Mouse (Mus musculus) neural tube, embryonic 13.5 days (tissue): Measurements from ENCODE around the gene Msi2. TPM values are rescaled to one million over a fixed set of nuclear protein-coding genes. Genes with fewer than 3 reads are reported as not detected.
A peak's percentile ranks its signal among the peaks of the same experiment; 100 is the strongest.

Experiments
- ATAC-seq: fragments of 200-750 bp; cut with Nextera tagmentation; 2 replicates; pipeline ENCODE4 v1.8.0; 2017; ENCODE audit warnings: low read depth, mild to moderate bottlenecking, moderate TSS enrichment, moderate library complexity
- H3K27ac ChIP-seq: fragments of 300-500 bp; sonication (generic); replicated peaks from 2 replicates; pipeline ENCODE4 v1.5.1; 2015; ENCODE audit warnings: moderate library complexity, mild to moderate bottlenecking, inconsistent platforms
- H3K27me3 ChIP-seq: fragments of 300-500 bp; sonication (generic); 2 replicates; pipeline ENCODE4 v1.6.1; 2015; ENCODE audit warnings: mild to moderate bottlenecking, inconsistent platforms
- H3K36me3 ChIP-seq: fragments of 300-500 bp; sonication (generic); 2 replicates; pipeline ENCODE4 v1.6.1; 2015; ENCODE audit warnings: mild to moderate bottlenecking, inconsistent platforms
- H3K4me1 ChIP-seq: fragments of 300-500 bp; sonication (generic); replicated peaks from 2 replicates; pipeline ENCODE4 v1.6.1; 2015; ENCODE audit warnings: inconsistent platforms
- H3K4me2 ChIP-seq: fragments of 300-500 bp; sonication (generic); 2 replicates; pipeline ENCODE4 v1.6.1; 2015; ENCODE audit warnings: inconsistent platforms, mild to moderate bottlenecking, moderate library complexity
- H3K4me3 ChIP-seq: fragments of 300-500 bp; sonication (generic); 2 replicates; pipeline ENCODE4 v1.5.1; 2015; ENCODE audit warnings: mild to moderate bottlenecking, inconsistent platforms
- H3K9ac ChIP-seq: fragments of 300-500 bp; sonication (generic); 2 replicates; pipeline ENCODE4 v1.6.1; 2015; ENCODE audit warnings: moderate library complexity, mild to moderate bottlenecking, inconsistent platforms
- H3K9me3 ChIP-seq: fragments of 300-500 bp; sonication (generic); 2 replicates; pipeline ENCODE4 v1.6.1; 2016; ENCODE audit warnings: inconsistent platforms
- WGBS: fragments of 180-500 bp; shearing (Covaris S2); methylation state at CpG from one replicate; pipeline ENCODE4 v1.1.7; 2015; 5-methylcytosine and 5-hydroxymethylcytosine counted together
- polyA plus RNA-seq: library from polyadenylated mRNA; unstranded; fragments of >200 nt; fragmentation: Nextera tagmentation; extraction: Ambion mirVana; gene quantifications from 2 replicates; pipeline ENCODE4 v1.2.1, GENCODE M21; 2015

Msi2 gene
- polyA plus RNA-seq, 1 experiment from 2014 or later: 20.9 TPM

DNA sequence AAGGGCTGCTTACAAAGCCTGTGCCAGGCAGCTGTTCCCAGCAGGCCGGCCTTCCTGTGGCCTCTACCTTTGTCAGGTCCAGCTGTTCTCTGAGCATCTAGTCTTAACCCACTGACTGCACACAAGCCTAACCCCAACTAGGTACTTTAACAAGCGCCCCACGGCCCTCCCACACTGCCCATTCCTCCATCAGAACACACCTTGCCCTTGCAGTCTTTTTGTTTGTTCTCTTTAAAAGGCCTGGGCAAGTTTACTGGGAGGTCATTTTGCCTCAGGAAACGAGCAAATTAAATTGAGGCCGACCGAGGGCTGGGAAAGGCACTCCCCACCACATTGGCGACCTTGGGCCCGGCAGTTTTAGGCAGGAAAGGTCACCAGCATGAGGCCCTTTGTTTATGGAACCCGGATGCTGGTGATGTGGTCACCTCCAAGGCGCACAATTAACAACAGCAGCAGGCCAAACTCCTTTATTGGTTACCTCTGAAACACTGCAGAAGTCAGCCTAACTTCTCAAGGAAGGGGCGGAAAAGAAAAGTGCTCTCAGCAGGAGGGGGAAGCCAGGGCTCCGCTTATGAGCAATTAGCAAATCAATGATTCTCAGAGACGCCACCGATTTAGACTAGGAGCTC lies 28.4 kb downstream of the Msi2 start:
- WGBS: 10% methylated on average over 14 of the region's 14 CpGs
- Histone ChIP-seq H3K9me3 (no peaks in the 10 kb centered on the region), H3K9ac (peak overlapping the region; percentile 47; the same call in 1 of the 2 replicates), H3K27me3 (no peaks in the 10 kb centered on the region), H3K36me3 (peaks cover 15% of the 10 kb centered on the region), H3K4me2 (0 out of 2 replicates have a peak overlapping the region, but pooled peaks have one; percentile 3), H3K27ac (peak overlapping the region; percentile 59), H3K4me3 (no peak overlapping the region), H3K4me1 (peaks cover 92% of the 10 kb centered on the region)
- ATAC-seq: no peak

DNA sequence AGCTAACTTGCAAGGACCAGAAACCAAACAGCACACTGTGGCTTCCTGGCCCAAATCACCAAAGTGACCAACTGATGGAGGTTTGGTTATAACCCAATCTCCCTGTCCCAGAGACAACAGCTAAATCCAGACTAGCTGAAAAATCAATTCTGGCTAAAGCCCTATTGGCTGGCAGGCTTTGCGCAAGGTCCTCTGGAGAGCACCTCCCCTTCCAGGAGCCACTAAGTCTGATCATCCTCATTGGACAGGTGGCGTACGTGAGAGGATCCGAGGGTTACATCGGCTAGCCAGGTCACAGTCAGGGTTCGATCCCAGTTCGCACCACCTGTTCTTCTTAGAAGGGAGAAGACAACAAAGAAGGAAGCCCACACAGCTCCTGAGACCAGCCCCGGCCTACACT lies 29.7 kb downstream of the Msi2 start:
- Histone ChIP-seq H3K27ac (no peak overlapping the region), H3K9ac (no peak overlapping the region), H3K4me2 (no peak overlapping the region), H3K4me3 (no peak overlapping the region), H3K36me3 (peaks cover 15% of the 10 kb centered on the region), H3K4me1 (peaks cover 92% of the 10 kb centered on the region), H3K27me3 (no peaks in the 10 kb centered on the region), H3K9me3 (no peaks in the 10 kb centered on the region)
- 94% methylated on average over 8 of the region's 8 CpGs for WGBS
- ATAC-seq: no peak

DNA sequence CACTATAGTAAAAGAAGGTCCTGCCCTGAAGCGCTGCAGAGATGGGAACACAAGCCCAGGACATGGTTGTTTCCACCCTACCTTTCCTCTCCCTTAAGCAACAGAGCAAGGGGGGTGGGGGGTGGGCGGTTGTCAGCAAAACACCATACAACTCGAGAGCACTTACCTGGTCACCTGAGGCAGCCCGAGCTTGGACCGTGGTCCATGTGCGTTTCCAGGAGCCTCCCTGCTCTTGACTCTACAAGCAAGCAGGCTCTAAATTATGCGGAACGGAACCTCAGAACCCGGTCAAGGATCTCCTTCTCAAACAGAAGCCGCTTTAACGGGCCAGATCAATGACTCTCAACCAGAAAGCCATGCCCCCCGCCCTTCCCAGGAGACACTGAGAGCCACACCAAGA lies 30.6 kb downstream of the Msi2 start:
- WGBS: 85% methylated on average over 12 of the region's 12 CpGs
- no peak overlapping the region for H3K9ac ChIP-seq
- ATAC-seq: no peak
- H3K4me2 ChIP-seq: no peak overlapping the region
- no peaks in the 10 kb centered on the region for H3K27me3 ChIP-seq
- peaks cover 94% of the 10 kb centered on the region for H3K4me1 ChIP-seq
- H3K4me3 ChIP-seq: no peak overlapping the region
- H3K27ac ChIP-seq: no peak overlapping the region
- H3K36me3 ChIP-seq: peaks cover 15% of the 10 kb centered on the region
- no peaks in the 10 kb centered on the region for H3K9me3 ChIP-seq

DNA sequence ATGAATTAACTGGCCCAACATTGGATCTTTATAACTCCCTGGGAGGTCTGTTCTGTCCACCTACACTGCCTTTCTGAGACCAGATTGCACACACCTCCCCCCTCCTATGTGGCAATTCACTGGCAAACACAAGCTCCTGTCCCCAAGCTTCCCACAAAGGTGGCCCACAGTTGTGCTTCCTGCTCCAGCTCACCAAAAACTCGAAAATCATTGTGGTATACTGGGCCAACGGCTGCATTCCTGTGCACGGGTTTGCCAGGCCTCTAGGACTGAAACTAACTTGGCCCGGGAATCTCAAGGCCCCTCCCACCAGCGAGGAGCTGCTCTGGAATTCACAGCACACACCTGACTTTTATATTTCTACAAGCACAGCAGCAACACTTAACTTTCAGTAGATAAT lies 31.3 kb downstream of the Msi2 start:
- WGBS: 72% methylated on average over 5 of the region's 5 CpGs
- no peak overlapping the region for H3K27ac ChIP-seq
- no peak overlapping the region for H3K9ac ChIP-seq
- H3K9me3 ChIP-seq: no peaks in the 10 kb centered on the region
- no peaks in the 10 kb centered on the region for H3K27me3 ChIP-seq
- H3K4me1 ChIP-seq: peaks cover 96% of the 10 kb centered on the region
- no peak overlapping the region for H3K4me2 ChIP-seq
- peaks cover 15% of the 10 kb centered on the region for H3K36me3 ChIP-seq
- no peak for ATAC-seq
- H3K4me3 ChIP-seq: no peak overlapping the region

DNA sequence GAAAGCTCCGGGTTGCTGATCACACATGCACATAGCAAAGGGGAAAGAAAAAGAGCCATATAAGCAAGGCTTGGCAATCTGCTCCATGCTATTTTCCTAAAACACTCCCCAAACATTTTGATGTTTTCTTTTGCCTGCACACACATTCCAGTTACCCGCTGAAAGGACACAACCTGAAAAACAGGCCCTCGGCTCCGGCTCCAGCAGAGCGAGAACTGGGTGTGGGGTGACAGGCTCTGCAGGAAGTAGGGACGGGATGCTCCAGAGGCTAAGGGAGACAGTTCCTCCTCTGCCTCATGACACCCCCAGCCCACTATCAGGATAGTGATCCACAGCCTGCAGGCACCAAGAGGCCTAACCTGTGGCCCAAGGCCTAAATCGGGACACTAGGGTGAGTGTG lies 32.3 kb downstream of the Msi2 start:
- H3K27me3 ChIP-seq: no peaks in the 10 kb centered on the region
- no peaks in the 10 kb centered on the region for H3K9me3 ChIP-seq
- H3K9ac ChIP-seq: peak overlapping the region; percentile 47
- H3K4me2 ChIP-seq: no peak overlapping the region
- no peak overlapping the region for H3K4me3 ChIP-seq
- peak overlapping the region; percentile 68 for H3K27ac ChIP-seq
- peaks cover 15% of the 10 kb centered on the region for H3K36me3 ChIP-seq
- peaks cover 96% of the 10 kb centered on the region for H3K4me1 ChIP-seq
- 35% methylated on average over 7 of the region's 7 CpGs for WGBS
- no peak for ATAC-seq

DNA sequence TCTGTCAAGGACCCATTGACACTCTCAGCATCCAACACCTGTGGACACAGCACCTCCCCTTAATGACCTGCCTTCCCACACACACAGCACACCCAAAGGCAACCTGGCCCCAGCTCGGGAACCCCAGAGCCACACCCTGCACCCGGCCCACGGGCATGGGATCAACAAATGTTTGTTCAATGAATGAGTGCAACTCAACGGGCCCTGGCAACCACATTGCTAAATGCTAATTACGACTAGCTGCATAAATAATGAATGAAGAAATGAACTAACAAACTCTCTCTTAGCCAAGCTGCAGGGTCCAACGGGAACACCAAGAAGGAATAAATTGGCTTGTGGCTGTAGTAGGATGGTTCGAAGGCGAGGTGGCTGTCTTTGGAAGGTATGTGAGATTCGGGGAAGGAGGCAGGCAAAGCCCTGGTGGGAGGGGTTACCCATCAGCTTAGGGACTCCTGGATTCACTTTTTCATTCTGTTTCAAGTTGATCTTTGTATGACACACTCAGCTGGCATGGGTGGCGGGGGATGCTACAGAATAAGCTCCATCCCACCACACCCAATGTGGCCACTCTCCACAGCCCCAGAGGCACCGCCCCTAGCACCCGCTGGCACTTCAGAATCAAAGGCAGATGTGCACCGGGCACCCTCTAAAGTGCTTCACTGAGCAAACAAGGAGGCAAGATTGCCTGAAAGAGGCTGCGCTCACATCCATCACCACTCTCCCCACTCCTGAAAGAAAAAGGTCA lies 35.1 kb downstream of the Msi2 start:
- H3K36me3 ChIP-seq: peaks cover 21% of the 10 kb centered on the region
- no peak for ATAC-seq
- WGBS: 50% methylated on average over 14 of the region's 14 CpGs
- H3K4me2 ChIP-seq: no peak overlapping the region
- no peak overlapping the region for H3K9ac ChIP-seq
- no peak overlapping the region for H3K4me3 ChIP-seq
- H3K4me1 ChIP-seq: peaks cover 88% of the 10 kb centered on the region
- H3K27ac ChIP-seq: peak overlapping the region; percentile 52; the same call in 1 of the 2 replicates
- H3K9me3 ChIP-seq: no peaks in the 10 kb centered on the region
- no peaks in the 10 kb centered on the region for H3K27me3 ChIP-seq

DNA sequence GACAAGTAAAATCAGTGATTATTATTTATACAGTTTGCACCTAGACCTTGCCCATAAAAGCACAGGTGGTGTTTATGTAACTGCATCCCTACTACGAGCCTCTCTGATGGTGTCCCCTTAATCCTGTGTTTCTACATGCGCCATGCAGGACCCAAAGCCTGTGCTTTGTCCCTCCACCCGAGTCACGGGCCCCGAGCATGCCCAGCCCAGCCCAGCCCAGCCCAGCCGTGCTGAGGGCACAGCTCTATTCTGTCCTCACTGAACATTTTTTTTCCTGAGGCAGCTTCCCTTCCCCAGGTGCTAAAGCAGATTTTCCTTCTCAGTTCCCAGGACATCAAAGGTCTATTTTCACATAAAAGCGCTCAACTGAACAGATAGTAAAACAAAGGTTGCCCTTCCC lies 41.0 kb downstream of the Msi2 start:
- Histone ChIP-seq H3K4me2 (no peak overlapping the region), H3K9ac (no peak overlapping the region), H3K36me3 (peaks cover 34% of the 10 kb centered on the region), H3K27ac (peak overlapping the region; percentile 52; the same call in 1 of the 2 replicates), H3K4me3 (no peak overlapping the region), H3K4me1 (peaks cover 60% of the 10 kb centered on the region), H3K27me3 (no peaks in the 10 kb centered on the region), H3K9me3 (no peaks in the 10 kb centered on the region)
- WGBS: 78% methylated on average over 7 of the region's 7 CpGs
- ATAC-seq: no peak

DNA sequence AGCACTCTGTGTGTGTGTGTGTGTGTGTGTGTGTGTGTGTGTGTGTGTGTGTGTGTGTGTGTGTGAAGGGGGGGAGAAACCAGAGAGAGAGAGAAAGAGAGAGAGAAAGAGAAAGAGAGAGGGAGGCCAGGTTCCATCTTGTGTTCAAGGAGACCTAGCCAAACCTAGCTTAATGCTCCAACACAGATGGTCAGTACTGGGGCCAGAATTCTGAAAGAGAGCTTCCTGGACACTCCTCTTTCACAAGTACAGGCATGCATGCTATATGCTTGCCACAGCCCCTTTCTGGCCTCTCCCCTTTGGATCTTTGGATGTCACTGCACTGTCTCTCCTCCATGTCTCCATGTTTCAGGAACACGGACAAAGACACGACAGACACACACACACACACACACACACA lies 41.7 kb downstream of the Msi2 start:
- no peak for ATAC-seq
- peak overlapping the region; percentile 52; the same call in 1 of the 2 replicates for H3K27ac ChIP-seq
- no peak overlapping the region for H3K4me2 ChIP-seq
- H3K4me3 ChIP-seq: no peak overlapping the region
- peaks cover 37% of the 10 kb centered on the region for H3K36me3 ChIP-seq
- peaks cover 54% of the 10 kb centered on the region for H3K4me1 ChIP-seq
- no peak overlapping the region for H3K9ac ChIP-seq
- no peaks in the 10 kb centered on the region for H3K27me3 ChIP-seq
- 60% methylated on average over 1 of the region's 2 CpGs for WGBS
- no peaks in the 10 kb centered on the region for H3K9me3 ChIP-seq

DNA sequence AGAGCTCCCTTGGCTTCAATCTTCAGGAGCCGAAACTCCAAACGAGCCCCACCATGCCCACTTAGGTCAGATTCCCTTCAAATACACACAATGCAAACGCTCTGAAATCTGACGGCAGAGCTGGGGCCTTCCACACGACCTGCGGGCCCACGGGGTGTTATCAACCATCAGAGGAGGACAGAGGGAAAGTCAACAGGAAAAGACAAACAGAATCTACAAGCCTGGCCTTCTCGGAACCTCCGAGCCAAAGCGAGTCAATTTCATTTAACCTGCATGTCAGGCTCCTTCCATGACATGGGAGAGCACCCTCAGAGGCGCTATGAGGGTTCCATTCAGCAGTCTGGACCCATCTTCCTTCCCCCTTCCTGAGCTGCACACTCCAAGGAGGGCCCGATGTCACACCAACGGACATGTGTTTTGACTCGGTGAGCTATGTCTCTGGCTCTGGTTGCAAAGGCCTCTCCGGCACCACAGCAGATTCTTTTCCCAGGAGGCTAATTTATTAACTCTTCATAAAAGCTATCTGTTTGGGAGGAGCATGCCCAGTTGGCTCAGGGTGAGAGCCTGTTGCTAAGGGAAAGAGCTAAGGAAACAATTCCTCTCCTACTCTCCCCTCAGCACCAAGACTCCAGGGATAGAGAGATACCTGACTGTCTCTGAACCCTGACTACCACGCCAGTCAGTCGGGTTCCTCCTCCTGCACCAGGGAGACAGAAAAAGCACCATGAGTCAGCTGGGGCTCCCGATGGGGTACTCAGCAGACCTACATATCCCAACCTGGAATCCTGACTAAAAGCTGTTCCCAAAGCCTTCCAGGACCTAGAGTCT lies 42.6 kb downstream of the Msi2 start:
- H3K27me3 ChIP-seq: no peaks in the 10 kb centered on the region
- 70% methylated on average over 18 of the region's 18 CpGs for WGBS
- peaks cover 45% of the 10 kb centered on the region for H3K36me3 ChIP-seq
- H3K9ac ChIP-seq: no peak overlapping the region
- peaks cover 54% of the 10 kb centered on the region for H3K4me1 ChIP-seq
- peak; percentile 65 for ATAC-seq
- H3K4me2 ChIP-seq: no peak overlapping the region
- H3K27ac ChIP-seq: peak overlapping the region; percentile 23
- no peak overlapping the region for H3K4me3 ChIP-seq
- H3K9me3 ChIP-seq: no peaks in the 10 kb centered on the region

DNA sequence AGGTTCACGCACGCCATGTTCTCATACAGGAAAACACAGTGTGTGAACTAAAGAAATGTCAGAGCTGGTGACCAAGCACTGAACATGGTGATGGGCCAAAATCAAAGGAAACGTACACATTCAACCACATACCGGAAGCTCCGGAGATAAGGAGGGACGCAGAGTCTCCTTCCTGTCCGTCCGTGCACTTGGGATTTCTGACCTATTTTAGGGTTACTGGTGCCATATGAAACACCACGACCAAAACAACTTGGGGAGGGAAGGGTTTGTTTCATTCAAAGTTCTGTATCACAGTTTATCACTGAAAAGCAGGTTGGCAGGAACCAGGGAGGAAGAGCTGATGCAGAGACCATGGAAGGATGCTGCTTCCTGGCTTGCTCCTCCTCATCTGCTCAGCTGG lies 44.2 kb downstream of the Msi2 start:
- no peak for ATAC-seq
- H3K4me1 ChIP-seq: peaks cover 60% of the 10 kb centered on the region
- no peak overlapping the region for H3K27ac ChIP-seq
- no peaks in the 10 kb centered on the region for H3K27me3 ChIP-seq
- H3K36me3 ChIP-seq: peaks cover 49% of the 10 kb centered on the region
- 96% methylated on average over 9 of the region's 9 CpGs for WGBS
- no peak overlapping the region for H3K4me2 ChIP-seq
- H3K9ac ChIP-seq: no peak overlapping the region
- H3K9me3 ChIP-seq: no peaks in the 10 kb centered on the region
- no peak overlapping the region for H3K4me3 ChIP-seq

DNA sequence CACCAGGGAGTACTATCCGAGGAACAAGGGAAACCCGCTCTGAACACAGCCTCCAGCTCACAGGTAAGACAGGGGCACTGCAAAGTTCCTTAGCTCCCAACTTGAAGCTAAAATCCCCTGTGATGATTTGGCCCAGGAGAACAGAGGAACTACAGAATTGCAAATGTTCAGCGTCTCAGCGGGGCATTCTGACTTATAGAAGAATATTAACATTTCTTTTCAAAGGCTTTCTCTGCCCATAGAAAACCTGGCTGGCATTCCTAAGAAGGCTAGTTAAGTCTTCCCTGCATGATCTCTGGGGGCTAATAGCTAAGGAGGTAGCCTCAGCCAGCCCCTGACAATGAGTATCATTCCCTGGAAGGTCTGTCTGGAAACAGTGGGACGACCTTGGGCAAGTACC lies 47.4 kb downstream of the Msi2 start:
- Histone ChIP-seq H3K9me3 (no peaks in the 10 kb centered on the region), H3K4me1 (peaks cover 44% of the 10 kb centered on the region), H3K36me3 (peaks cover 71% of the 10 kb centered on the region), H3K27me3 (no peaks in the 10 kb centered on the region), H3K9ac (no peak overlapping the region), H3K27ac (0 out of 2 replicates have a peak overlapping the region, but pooled peaks have one; percentile 9), H3K4me2 (no peak overlapping the region), H3K4me3 (no peak overlapping the region)
- WGBS: 72% methylated on average over 5 of the region's 5 CpGs
- no peak for ATAC-seq

DNA sequence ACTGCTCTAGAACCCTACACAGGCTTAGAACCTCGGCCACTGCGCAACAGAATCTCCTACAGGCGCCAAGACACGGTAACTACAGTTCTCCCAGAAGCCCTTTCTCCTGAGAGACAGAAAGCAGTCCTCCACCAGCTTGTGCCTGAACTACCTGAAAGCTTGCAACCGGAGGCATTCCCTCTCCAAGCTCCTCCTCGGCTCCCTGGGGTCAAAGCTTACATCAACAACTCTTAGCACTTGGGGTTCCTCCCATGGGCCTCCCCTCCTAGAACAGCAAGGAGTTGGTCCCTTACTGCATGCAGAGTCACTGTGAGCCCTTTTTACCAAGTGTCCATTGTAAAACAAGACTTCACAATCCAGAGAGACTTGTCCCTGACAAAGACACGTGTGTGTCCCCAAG lies 49.2 kb downstream of the Msi2 start:
- 88% methylated on average over 7 of the region's 7 CpGs for WGBS
- ATAC-seq: no peak
- Histone ChIP-seq H3K27me3 (no peaks in the 10 kb centered on the region), H3K36me3 (peaks cover 66% of the 10 kb centered on the region), H3K4me1 (peaks cover 55% of the 10 kb centered on the region), H3K9me3 (no peaks in the 10 kb centered on the region), H3K27ac (no peak overlapping the region), H3K9ac (no peak overlapping the region), H3K4me2 (no peak overlapping the region), H3K4me3 (no peak overlapping the region)
